Mouse (Mus musculus) central nervous system, embryonic 14 days (tissue): ENCODE measurements around the gene Ppp1r3g. TPM values are rescaled to one million over a fixed set of nuclear protein-coding genes. Genes with fewer than 3 reads are reported as not detected.

Source experiments
- polyA plus RNA-seq: library from polyadenylated mRNA; depleted of rRNA; stranded (reverse); fragments of >200 nt; gene quantifications from 2 replicates; pipeline ENCODE4 v1.2.3, GENCODE M21; 2012; rRNA removed

The Ppp1r3g gene
- 0.50 and 0.54 TPM in 2 replicates for polyA plus RNA-seq

GRCm38 (mm10) chr13:35958539-35958938 lies at the start of gene Ppp1r3g:
Gene Ppp1r3g, plus strand, starts transcription at chr13:35958839.

Other genes with a start within 250 kb of the Ppp1r3g start
- gene Rpp40, start 52.5 kb upstream of the Ppp1r3g start, polyA plus RNA-seq, result 6.4 and 7.0 TPM in 2 replicates
- gene Fars2, start 158.6 kb downstream of the Ppp1r3g start, polyA plus RNA-seq, result 30.5 and 32.8 TPM in 2 replicates
- gene Lyrm4, start 158.7 kb downstream of the Ppp1r3g start, polyA plus RNA-seq, result 12.0 and 13.5 TPM in 2 replicates